Mouse (Mus musculus) cerebellum, adult 18-20 months (tissue): ENCODE measurements at regions not wholly inside any gene's neighbourhood (a gene's known extent, or its start where the extent isn't known, plus 50 kb on each side); places are given as distances from the start of the nearest gene placed in this dataset.
"Not testable (repeated sequence)": the region's sequence is repeated elsewhere in the genome, so short reads cannot be mapped to it uniquely, and the experiment has no call there.

Experiments used
- DNase-seq, 2 experiments: peaks; one replicate each; pipeline ENCODE4 v3.0.0; 2021

- no peak for DNase-seq
Observed at GRCm38 (mm10) chr3:21149618-21150017, 782.6 kb upstream of the Agtr1b start.

GRCm38 (mm10) chr3:21128821-21129504, 762.0 kb upstream of the Agtr1b start:
- no peak for DNase-seq

GRCm38 (mm10) chr3:21126191-21126590, 759.2 kb upstream of the Agtr1b start:
- no peak for DNase-seq

DNA sequence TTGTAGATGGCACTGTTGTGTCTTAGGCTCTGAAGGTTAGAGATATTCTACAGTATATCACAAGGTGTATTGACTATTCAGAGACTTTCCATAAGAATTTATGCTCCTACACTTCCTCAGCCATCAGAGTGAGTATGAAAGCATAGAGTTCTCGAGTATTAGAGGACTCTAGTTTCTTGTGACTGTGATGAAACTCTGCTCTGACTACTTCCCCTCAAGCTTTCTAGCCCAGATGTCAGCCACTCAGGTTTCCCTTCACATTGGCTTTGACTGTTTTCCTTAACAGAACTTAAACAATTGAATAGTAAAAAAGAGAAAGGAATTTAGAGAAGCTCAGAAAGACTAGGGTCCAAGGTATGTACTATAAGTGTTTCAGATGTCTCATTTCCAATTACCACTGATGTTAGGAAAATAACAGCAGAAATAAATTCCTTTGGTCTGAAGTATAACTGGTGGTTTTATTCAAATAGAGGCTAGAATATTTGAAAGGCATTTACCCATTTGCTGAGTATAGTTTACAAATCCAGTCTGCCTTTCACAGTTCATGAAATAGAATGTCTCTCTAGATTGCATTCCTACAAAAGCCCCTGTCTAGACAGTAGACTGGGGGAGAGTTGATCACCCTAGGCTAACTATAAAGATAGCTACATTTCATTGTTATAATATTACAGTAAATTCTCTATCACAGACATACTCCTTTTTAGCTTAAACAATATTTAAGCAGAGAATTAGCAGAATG, 751.4 kb upstream of the Agtr1b start:
- no peak for DNase-seq

GRCm38 (mm10) chr3:21111735-21112518, 745.0 kb upstream of the Agtr1b start:
- DNase-seq: no peak

GRCm38 (mm10) chr3:21090206-21090605, 723.2 kb upstream of the Agtr1b start:
- no peak for DNase-seq

DNA sequence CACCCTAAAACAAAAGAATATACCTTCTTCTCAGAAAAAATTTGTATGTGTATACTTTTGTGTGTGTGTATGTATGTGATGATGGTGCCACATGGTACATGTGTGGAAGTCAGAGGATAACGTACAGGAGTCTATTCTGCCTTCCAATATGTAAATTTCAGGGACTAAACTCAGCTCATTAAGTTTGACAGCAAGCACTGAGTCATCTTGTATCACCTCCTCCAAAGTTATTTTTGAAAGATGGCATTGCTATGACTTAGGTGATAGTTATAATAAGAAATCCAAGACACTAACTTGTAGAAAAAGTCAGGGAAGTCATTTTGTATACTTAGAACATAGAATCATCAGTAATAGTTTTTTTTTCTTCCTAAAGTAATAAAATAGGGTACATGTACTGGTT, 719.4 kb upstream of the Agtr1b start:
- DNase-seq: no peak

DNA sequence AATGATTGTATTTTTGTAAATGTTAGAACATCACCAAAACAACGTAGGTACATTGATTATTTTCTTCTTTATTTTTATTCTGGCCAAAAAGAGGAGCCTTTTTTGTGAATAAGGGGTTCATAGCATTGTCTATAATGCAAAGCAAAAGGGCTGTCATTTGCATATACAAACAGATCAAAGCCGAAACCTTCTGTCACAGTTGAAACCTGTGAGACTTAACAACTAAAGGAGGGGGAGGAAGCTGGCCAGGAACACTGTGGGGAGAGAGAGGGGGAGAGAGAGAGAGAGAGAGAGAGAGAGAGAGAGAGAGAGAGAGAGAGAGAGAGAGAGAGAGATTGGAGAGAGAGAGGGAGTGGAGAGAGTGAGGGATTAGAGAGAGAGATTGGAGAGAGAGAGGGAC, 710.6 kb upstream of the Agtr1b start:
- DNase-seq: no peak

- not testable (repeated sequence) for DNase-seq
Observed at GRCm38 (mm10) chr3:21053337-21053736, 686.4 kb upstream of the Agtr1b start.

DNA sequence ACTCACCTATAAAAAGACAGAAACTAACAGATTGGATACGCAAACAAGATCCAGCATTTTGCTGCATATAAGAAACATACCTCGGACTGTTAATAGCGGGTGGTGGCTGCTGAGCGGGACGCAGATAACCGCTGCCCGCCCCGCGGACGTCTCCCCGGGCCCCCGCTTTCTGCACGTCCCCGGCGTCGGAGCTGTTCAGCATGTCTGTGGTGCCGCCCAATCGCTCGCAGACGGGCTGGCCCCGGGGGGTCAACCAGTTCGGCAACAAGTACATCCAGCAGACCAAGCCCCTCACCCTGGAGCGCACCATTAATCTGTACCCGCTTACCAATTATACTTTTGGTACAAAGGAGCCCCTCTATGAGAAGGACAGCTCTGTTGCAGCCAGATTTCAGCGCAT, 682.4 kb upstream of the Agtr1b start:
- not testable (repeated sequence) for DNase-seq

GRCm38 (mm10) chr3:21045981-21046380, 679.0 kb upstream of the Agtr1b start:
- DNase-seq: no peak

DNA sequence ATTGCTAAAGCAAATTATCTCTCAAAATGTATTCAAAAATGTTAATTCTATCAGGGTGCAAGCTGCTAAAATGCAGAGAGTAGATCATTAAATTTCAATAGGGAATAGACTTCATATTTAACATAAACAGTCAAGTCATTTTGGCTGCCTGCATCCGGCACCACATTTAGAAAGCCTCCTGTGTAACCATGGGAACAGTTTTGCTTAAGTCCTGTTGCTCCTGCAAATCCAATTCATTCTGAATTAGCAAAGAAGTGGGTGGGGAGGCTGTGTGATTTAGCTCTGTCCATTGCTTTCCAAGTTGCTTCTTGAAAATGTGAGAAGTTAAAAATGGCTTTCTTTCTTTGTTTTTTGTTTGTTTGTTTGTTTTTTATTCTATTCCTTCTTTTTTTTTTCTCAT, 658.9 kb upstream of the Agtr1b start:
- DNase-seq: no peak

DNA sequence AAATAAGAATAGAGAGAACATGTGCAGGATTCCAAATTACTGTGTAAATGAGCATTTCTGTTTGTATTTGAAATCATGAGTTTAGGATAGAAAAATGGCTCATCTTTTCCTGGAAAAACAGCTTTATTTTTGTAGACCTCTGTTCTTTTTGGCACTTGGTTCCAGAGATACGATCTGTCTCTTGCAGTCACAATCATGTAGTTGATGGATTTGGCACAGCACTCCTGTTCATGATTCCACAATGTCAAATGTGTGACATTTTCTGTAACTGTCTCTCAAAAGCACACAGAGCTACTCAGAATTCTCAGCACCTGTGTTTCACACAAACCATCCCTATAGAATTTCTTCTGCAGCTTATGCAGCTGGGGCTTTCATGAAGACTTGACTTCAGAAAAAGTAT, 654.0 kb upstream of the Agtr1b start:
- DNase-seq: no peak

DNA sequence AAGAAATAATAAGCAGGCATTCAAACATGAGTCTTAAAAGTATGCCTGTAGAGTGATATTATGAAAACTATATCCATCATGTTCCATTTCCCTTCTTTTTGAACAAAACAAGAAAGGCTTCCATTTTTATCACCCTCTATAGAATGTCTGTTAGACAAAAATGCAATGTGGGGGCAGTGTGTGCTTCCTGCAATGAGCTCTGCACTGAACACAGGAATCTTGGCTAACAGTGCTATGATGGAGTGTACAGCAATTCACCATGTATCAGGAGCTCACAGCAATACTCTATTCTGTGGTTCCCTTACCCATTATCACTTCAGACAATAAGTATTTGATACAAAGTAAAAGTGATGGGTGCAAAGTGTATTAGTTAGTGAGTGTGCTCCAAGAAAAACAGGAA, 653.3 kb upstream of the Agtr1b start:
- DNase-seq: no peak

- DNase-seq: no peak
Observed at GRCm38 (mm10) chr3:21009650-21010049, 642.7 kb upstream of the Agtr1b start.

- DNase-seq: no peak
Observed at GRCm38 (mm10) chr3:20998295-20998694, 631.3 kb upstream of the Agtr1b start.

GRCm38 (mm10) chr3:20989486-20989970, 622.6 kb upstream of the Agtr1b start:
- no peak for DNase-seq

DNA sequence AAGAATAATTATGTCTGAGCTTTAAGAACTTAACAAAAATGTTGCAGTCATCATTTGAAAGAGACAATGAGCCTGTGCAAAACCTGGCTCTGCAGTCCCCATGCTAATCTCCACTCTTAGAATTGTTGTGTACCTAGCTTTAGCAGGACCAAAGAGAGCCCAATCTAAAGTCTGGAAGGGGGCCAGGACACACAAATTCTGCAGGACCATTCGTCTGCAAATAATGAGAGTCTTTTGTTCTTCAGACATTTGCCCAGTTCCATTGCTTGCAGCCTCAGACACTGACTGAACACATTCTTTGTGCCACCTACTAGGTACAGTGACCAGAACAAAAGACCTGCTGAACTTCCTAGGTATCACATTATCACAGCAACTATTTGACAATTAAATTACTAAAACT, 620.0 kb upstream of the Agtr1b start:
- DNase-seq: peak in 1 of 2 experiments; percentile 6

DNA sequence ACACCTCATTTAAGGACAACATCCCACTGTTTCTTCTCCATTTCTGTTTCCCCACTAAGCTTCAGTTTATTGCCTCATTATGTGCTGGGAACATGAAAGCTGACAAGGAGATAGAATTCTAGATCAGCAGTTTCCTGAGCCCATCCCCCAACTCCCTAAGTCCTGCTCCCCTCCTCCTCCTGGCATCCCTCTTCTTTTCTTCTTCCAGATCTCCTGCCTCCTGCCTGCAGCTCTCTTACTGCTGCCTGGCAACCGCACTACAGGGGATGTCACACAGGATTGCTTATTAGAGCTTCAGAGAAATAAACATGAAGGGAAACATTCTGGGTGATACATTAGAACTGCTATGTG, 619.4 kb upstream of the Agtr1b start:
- DNase-seq: peak; percentile 6 to 14

DNA sequence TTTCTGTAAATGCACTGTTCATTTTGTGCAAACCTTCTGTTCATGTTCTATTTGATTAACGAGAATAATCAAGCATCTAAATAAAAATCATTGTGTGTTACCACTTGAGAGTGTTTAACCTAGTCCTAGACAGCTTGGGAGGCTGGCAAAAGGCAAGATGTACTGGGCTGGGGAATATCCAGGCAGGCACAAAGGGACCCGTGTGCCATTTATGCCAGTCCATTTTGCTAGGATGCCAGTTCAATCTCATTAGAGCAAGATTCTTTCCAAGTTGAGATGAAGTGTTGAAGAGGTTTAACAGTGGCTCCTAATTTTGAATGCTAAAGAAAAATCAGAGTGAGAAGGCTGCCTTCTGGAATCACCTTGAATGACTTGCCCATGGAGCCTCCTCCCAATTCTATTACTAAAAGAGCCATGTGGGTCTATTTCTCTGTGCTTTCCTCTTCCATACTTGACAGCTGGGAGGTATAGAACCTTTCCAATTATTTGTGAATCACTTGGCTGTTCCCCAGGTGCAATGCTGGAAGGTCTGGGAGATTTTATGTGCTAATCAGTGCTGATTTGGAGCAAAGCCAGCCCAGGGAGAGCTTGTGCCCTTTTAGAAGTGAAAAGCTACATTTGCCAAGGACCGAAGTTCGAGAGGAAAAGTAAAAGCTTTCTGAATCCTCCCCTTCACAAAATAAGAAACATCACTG, 618.9 kb upstream of the Agtr1b start:
- peak; percentile 61 to 63 for DNase-seq

- DNase-seq: no peak
Observed at GRCm38 (mm10) chr3:20984146-20984545, 617.2 kb upstream of the Agtr1b start.

DNA sequence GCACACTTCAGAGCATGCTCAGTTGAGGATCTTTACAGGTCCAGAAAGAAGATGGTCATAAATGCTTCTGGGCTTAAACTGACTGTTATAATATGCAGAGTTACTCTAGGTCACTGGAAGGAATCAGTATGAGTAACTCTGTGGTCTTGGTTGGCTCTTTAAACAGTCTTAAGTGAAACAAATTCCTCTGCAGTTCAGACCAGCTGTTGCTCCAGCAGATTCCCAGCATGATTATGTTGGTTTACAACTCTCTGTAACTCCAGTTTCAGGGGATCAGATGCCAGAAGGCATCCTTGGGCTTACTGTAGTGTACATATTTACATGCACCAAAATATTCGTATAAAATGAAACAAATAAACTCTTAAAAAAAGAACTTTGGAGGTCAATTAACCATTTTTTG, 606.1 kb upstream of the Agtr1b start:
- no peak for DNase-seq
